Mouse (Mus musculus): ENCODE results near the gene Opcml.

DNA sequence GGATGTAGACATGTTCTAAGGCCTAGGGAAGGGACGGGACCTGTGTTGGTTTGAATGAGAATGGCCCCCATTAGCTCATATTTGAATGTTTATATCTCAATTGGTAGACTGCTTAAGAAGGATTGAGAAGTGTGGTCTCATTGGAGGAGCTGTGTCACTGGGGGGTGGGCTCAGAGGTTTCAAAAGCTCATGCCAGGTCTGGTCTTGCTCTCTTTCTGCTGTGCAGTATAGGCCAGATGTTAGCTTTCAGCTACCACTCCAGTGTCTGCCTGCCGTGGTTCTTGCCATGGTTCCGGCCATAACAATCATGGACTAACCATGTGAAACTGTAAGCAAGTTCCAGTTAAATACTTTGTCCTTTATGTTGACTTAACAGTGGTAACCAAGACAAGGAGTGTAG lies 11.2 kb downstream of the Opcml start:
- TF ChIP-seq POLR2A (IDR thresholded peaks at IDR 0.05; ENCODE audit: extremely low read depth, insufficient read depth, low read length) (no peak), CTCF (IDR thresholded peaks at IDR 0.05; ENCODE audit: extremely low read depth, insufficient read depth, low read length) (no peak)

All from cortical plate, adult 2 months (tissue).